Mouse (Mus musculus): ENCODE results near the gene Napa. TPM values are rescaled to one million over a fixed set of nuclear protein-coding genes. Genes with fewer than 3 reads are reported as not detected.

Gene Napa
- total RNA-seq, 2 experiments from 2014 or later = 272 to 282 TPM

- DNase-seq = no peak
Observed at GRCm38 (mm10) chr7:16132926-16133325, 34.7 kb downstream of the Napa start.

GRCm38 (mm10) chr7:16133691-16134090 is 35.4 kb downstream of the Napa start:
- DNase-seq = no peak

DNA sequence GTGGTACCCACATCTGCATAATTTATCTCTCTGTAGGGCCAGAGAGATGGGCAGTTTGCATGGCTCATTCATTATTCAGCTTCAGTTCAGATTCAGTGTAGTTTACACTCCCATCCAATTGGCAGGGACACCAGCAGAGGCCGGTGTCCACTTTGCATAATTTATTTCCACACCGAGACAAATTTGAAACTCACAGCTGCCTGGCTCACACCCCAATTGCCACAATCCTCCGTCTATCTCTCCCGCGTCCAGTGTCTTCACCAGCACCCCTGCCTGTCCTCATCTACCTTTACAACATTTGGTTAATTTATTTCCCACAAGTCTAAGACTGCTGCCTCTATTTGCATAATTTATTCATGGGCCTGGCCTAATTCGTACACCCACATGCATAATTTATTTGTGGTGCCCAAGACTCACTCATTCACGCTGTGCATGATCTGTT is 36.7 kb downstream of the Napa start:
- DNase-seq = no peak

DNA sequence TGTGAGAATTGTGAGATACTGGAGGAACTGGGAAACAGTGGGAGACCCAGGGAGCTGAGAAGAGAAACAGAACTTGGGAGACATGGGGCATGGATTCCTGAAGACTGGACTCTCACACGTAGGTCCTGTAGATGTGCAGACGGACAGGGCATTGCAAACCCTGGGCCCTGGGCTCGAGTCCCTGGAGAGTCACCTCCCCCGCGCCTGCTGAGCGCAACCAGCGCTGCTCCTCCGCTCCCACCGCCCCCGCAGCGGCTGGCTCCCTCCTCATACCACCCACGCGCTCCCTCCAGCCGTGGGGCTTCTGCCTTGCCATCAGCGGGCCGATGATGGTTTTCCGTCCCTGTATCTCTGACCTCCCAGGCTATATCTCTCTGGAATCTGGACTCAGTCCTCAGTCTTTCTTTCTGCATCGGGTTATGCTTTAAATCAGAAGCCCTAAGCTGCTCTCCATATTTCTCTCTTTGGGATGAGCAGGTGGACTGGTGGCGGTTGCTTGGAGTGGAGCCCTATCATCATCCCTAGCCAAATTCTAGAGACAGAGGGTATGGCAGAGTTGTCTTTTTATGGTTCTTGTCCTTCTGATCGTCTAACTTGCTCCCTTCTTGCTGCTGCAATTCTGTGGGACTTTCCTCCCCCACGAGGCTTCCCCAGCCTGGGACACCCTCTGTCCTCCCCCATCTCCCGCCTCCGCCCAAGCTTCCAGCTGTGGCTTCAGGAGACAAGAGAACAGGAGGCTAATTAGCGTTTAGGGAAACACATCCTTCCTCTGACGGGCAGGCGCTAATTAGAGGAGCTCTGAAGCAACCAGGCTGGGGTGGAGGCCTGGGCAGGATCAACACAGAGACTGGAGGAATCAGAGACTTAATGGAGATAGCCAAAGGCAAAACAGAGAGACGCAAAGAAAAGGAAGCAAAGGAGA is 48.5 kb downstream of the Napa start:
- DNase-seq = peak; percentile 70 to 74

- DNase-seq = no peak
Observed at GRCm38 (mm10) chr7:16147643-16148042, 49.4 kb downstream of the Napa start.

DNA sequence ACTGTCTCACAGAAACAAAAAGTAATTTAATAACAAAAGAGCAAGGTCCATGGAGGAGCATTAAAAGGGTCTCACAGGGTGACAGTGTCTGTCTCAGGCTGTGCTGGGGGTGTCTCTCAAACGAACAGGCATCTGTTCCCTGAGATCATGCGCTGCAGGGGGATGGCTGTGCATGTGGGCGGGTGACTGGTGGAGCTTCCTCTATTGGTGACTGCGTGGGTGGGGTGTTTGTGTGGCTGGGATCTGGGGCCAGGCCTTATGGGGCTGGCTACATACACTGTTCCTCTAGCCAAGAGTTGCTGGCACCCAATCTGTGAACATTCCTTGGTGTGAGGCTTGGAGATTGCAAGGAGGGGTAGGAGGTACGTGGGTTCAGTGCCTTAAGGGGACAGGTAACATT is 51.0 kb downstream of the Napa start:
- peak; percentile 82 to 85 for DNase-seq

GRCm38 (mm10) chr7:16150191-16151145 is 52.2 kb downstream of the Napa start:
- no peak for DNase-seq

DNA sequence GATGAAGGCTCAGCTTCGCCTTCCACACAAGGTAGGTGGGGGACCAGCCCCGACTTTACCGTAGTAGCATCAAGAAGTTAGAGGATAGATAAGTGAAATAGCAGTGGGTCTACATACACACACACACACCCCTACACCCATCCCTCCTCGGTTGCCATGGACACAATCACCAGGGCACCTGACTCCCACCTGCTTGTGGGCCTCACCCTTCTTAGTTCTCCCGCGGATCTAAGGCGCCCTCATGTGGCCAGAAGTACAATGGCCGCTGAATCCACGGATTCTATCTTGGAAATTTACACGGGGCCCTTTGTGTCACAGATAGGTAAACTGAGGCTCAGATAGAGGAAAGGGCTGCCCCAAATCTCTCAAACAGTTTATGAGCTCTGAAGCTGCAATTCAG is 55.3 kb downstream of the Napa start:
- no peak for DNase-seq

- no peak for DNase-seq
Observed at GRCm38 (mm10) chr7:16155132-16155872, 57.0 kb downstream of the Napa start.

DNA sequence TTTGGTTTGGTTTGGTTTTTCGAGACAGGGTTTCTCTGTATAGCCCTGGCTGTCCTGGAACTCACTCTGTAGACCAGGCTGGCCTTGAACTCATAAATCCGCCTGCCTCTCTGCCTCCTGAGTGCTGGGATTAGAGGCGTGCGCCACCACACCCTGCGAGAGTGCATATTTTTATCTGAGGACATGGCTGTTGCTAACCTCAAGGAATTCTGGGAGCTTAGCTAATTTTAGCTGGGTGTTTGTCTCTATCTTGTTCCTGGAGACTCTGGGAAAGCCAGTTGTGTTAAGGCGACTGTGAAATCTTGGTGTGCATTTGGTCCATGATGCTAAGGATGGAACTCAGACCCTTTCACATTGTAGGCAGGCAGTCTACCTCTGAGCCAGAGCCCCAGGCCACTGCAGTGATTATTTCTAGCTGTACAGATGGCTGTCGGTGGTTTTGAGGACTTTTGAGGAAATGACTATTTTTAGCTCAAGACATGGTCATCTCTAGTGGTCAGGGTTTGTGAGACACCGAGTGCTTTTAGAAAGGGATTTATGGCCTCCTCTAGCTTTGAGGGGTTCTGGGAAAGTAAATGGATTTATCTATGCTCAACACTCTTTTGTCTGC is 58.0 kb downstream of the Napa start:
- no peak for DNase-seq

DNA sequence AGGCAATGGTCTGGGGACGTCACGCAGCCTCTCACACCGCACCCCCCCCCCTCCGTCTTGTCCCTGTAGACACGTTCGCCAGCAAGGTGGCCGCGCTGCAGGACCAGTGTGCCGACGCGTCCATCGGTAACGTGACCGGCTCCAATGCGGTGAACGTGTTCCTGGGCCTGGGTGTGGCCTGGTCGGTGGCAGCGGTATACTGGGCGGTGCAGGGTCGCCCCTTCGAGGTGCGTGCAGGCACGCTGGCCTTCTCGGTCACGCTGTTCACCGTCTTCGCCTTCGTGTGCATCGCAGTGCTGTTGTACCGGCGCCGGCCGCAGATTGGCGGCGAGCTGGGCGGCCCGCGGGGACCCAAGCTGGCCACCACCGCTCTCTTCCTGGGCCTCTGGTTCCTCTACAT is 60.5 kb downstream of the Napa start:
- DNase-seq = no peak

DNA sequence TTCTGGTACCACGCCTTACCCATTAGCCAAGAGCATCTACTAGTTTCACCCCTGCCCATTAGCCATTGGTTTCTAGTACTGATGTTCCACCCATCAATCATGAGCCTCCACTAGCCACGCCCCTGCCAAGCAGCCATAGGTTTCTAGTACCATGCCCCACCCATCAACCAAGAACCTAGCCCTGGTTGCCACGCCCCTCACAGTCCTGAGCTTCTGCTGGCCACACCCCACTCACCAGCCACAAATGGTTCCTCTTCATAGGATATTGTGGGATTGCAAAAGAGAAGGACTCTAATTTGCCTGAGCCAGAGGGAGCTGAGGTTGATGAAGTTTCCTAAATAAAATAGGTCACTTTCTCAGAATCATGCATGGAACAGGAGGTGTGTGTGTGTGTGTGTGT is 62.4 kb downstream of the Napa start:
- DNase-seq = no peak

DNA sequence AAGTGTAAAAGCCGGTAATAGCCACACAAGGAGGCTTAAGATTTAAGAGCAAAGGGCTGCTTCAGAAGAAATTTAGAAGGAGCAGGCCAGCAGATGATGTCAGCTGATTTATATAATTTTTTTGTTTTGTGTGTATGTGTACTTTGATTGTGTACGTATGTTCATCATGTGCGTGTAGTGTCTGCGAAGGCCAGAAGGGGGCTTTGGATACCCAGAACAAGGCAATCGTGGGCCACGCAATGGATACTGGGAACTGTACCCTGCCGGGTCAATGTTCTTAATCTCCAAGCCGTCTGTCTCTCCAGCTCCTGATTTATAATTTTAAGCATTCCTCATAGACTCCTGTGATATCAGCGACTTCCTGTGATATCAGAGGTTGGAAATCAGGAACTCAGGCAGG is 63.0 kb downstream of the Napa start:
- no peak for DNase-seq

DNA sequence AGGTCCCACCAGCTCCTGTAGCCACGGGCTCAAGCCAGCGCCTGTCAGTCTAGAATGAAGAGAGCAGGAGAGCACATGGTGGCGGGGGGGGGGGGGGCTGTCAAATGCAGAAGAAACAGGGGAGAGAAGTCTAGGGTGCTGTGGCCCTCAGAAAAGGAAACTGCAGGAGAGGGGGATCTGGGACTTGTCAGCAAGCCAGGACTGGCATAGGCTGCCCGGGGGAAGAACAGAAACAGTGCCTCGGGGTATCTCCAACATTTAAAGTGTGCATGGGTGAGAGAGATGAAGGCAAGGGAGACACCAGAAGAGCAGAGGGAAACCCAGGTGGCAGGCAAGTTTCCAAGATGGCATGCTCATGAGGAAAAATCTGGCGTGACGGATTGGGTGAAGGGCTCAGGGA is 63.8 kb downstream of the Napa start:
- no peak for DNase-seq

Other genes starting within 250 kb of the Napa start
- gene Crx, start 218.5 kb upstream of the Napa start, total RNA-seq (2021) = not detected
- under 1 TPM in 1 of 2 experiments, not detected in 1; 0.18 TPM for gene Crxos, start 215.8 kb upstream of the Napa start, total RNA-seq (2021)
- 1,000 to 10,000 TPM; 1,445 to 1,563 TPM for gene Selenow, start 176.1 kb upstream of the Napa start, total RNA-seq (2021)
- 100 to 1,000 TPM; 112 to 113 TPM for gene Nop53, start 152.4 kb upstream of the Napa start, total RNA-seq (2021)
- gene Ehd2, start 130.9 kb upstream of the Napa start, total RNA-seq (2021) = 1 to 10 TPM; 4.1 to 5.8 TPM
- gene Bicra, start 50.5 kb upstream of the Napa start, total RNA-seq (2021) = 10 to 100 TPM; 19.5 to 21.9 TPM
- gene Zfp541, start 36.6 kb upstream of the Napa start, total RNA-seq (2021) = under 1 TPM; 0.67 to 0.83 TPM
- gene Kptn, start 21.4 kb downstream of the Napa start, total RNA-seq (2021) = 10 to 100 TPM; 32.0 to 37.8 TPM
- gene Slc8a2, start 31.4 kb downstream of the Napa start, total RNA-seq (2021) = 100 to 1,000 TPM; 286 to 292 TPM
- gene Meis3, start 76.6 kb downstream of the Napa start, total RNA-seq (2021) = 10 to 100 TPM; 36.1 to 44.0 TPM
- 10 to 100 TPM; 10.1 to 12.2 TPM for gene Dhx34, start 123.6 kb downstream of the Napa start, total RNA-seq (2021)
- under 1 TPM; 0.35 to 0.60 TPM for gene C5ar2, start 145.7 kb downstream of the Napa start, total RNA-seq (2021)
- 1 to 10 TPM in 1 of 2 experiments, under 1 TPM in 1; 0.62 to 1.9 TPM for gene C5ar1, start 161.1 kb downstream of the Napa start, total RNA-seq (2021)
- 10 to 100 TPM; 31.2 to 33.0 TPM for gene Inafm1, start 175.2 kb downstream of the Napa start, total RNA-seq (2021)
- gene Ccdc9, start 188.3 kb downstream of the Napa start, total RNA-seq (2021) = 10 to 100 TPM; 69.0 to 77.7 TPM
- gene Bbc3, start 209.9 kb downstream of the Napa start, total RNA-seq (2021) = 10 to 100 TPM; 11.3 to 13.0 TPM

Measured in layer of hippocampus, postnatal 36 days (tissue).